Mouse (Mus musculus) hindbrain, embryonic 14.5 days (tissue): ENCODE measurements at regions not wholly inside any gene's neighbourhood (a gene's known extent, or its start where the extent isn't known, plus 50 kb on each side); places are given as distances from the start of the nearest gene placed in this dataset.

ENCODE experiments used
- ATAC-seq: fragments of 200-750 bp; cut with Nextera tagmentation; 2 replicates; pipeline ENCODE4 v1.8.0; 2017; ENCODE audit warnings: moderate number of reproducible peaks, mild to moderate bottlenecking, moderate TSS enrichment, moderate library complexity; ENCODE audit not compliant: low FRiP score
- DNase-seq: peaks from one replicate; pipeline ENCODE4 v3.0.0-alpha.2; 2015; ENCODE audit warnings: low spot score
- H3K27ac ChIP-seq: fragments of 300-500 bp; sonication (generic); 2 replicates; pipeline ENCODE4 v1.5.1; 2014; ENCODE audit warnings: mild to moderate bottlenecking, moderate library complexity
- H3K27me3 ChIP-seq: fragments of 300-500 bp; sonication (generic); 2 replicates; pipeline ENCODE4 v1.6.1; 2014; ENCODE audit warnings: mild to moderate bottlenecking, low read length, mixed read lengths; ENCODE audit not compliant: control insufficient read depth, insufficient read depth
- H3K36me3 ChIP-seq: fragments of 300-500 bp; sonication (generic); replicated peaks from 2 replicates; pipeline ENCODE4 v1.6.1; 2014; ENCODE audit not compliant: control insufficient read depth, insufficient read depth
- H3K4me1 ChIP-seq: fragments of 300-500 bp; sonication (generic); replicated peaks from 2 replicates; pipeline ENCODE4 v1.6.1; 2014; ENCODE audit warnings: antibody characterized with exemption, low read length, mixed read lengths; ENCODE audit not compliant: control insufficient read depth, insufficient read depth
- H3K4me2 ChIP-seq: fragments of 300-500 bp; sonication (generic); replicated peaks from 2 replicates; pipeline ENCODE4 v1.6.1; 2014; ENCODE audit warnings: mild to moderate bottlenecking, moderate library complexity
- H3K4me3 ChIP-seq: fragments of 300-500 bp; sonication (generic); replicated peaks from 2 replicates; pipeline ENCODE4 v1.5.1; 2014; ENCODE audit warnings: mild to moderate bottlenecking, low read length
- H3K9ac ChIP-seq: fragments of 300-500 bp; sonication (generic); 2 replicates; pipeline ENCODE4 v1.6.1; 2014
- H3K9me3 ChIP-seq: fragments of 300-500 bp; sonication (generic); 2 replicates; pipeline ENCODE4 v1.6.1; 2016; ENCODE audit warnings: low read length; ENCODE audit not compliant: control insufficient read depth
- WGBS: fragments of 180-500 bp; shearing (Covaris S2); extraction: QIAGEN DNeasy Blood & Tissue Kit; methylation state at CpG from one replicate; pipeline ENCODE4 v1.1.7; 2014; 5-methylcytosine and 5-hydroxymethylcytosine counted together

GRCm38 (mm10) chr13:107627073-107627472, 417.2 kb upstream of the Smim15 start:
- ATAC-seq = no peak
- 0 out of 2 replicates have a peak, but pooled peaks cover 3% of the 10 kb centered on the region for H3K4me1 ChIP-seq
- H3K36me3 ChIP-seq = no peaks in the 10 kb centered on the region
- H3K27me3 ChIP-seq = no peaks in the 10 kb centered on the region
- no peak overlapping the region for H3K9ac ChIP-seq
- H3K4me3 ChIP-seq = no peak overlapping the region
- H3K27ac ChIP-seq = no peak overlapping the region
- DNase-seq = no peak
- WGBS = 77% methylated on average over 2 of the region's 2 CpGs
- H3K4me2 ChIP-seq = no peak overlapping the region
- no peaks in the 10 kb centered on the region for H3K9me3 ChIP-seq

- no peak for ATAC-seq
- no peak overlapping the region for H3K4me2 ChIP-seq
- H3K36me3 ChIP-seq = no peaks in the 10 kb centered on the region
- H3K27me3 ChIP-seq = no peaks in the 10 kb centered on the region
- no peak overlapping the region for H3K9ac ChIP-seq
- H3K27ac ChIP-seq = no peak overlapping the region
- H3K9me3 ChIP-seq = no peaks in the 10 kb centered on the region
- 62% methylated on average over 8 of the region's 8 CpGs for WGBS
- H3K4me3 ChIP-seq = no peak overlapping the region
- no peaks in the 10 kb centered on the region for H3K4me1 ChIP-seq
- no peak for DNase-seq
Observed at GRCm38 (mm10) chr13:107626670-107627069, 417.6 kb upstream of the Smim15 start.

GRCm38 (mm10) chr13:107621337-107621736, 422.9 kb upstream of the Smim15 start:
- no peak for DNase-seq
- no peak for ATAC-seq
- H3K4me2 ChIP-seq = no peak overlapping the region
- H3K9me3 ChIP-seq = no peaks in the 10 kb centered on the region
- H3K9ac ChIP-seq = no peak overlapping the region
- WGBS = 66% methylated on average over 2 of the region's 2 CpGs
- no peaks in the 10 kb centered on the region for H3K36me3 ChIP-seq
- peaks cover 25% of the 10 kb centered on the region for H3K4me1 ChIP-seq
- no peaks in the 10 kb centered on the region for H3K27me3 ChIP-seq
- no peak overlapping the region for H3K4me3 ChIP-seq
- no peak overlapping the region for H3K27ac ChIP-seq

- no peak overlapping the region for H3K9ac ChIP-seq
Observed at GRCm38 (mm10) chr13:107620887-107621286, 423.4 kb upstream of the Smim15 start.

GRCm38 (mm10) chr13:107620210-107620609, 424.0 kb upstream of the Smim15 start:
- Histone ChIP-seq H3K9me3 (no peaks in the 10 kb centered on the region), H3K4me2 (no peak overlapping the region), H3K4me1 (peaks cover 25% of the 10 kb centered on the region), H3K27ac (no peak overlapping the region), H3K36me3 (no peaks in the 10 kb centered on the region), H3K9ac (no peak overlapping the region), H3K27me3 (no peaks in the 10 kb centered on the region), H3K4me3 (no peak overlapping the region)
- ATAC-seq = no peak
- 12% methylated on average over 6 of the region's 6 CpGs for WGBS
- no peak for DNase-seq

More at GRCm38 (mm10) chr13:107620887-107621286, 423.4 kb upstream of the Smim15 start:
- Histone ChIP-seq H3K27me3 (no peaks in the 10 kb centered on the region), H3K4me1 (peaks cover 25% of the 10 kb centered on the region), H3K4me3 (no peak overlapping the region), H3K4me2 (no peak overlapping the region), H3K36me3 (no peaks in the 10 kb centered on the region), H3K27ac (no peak overlapping the region), H3K9me3 (no peaks in the 10 kb centered on the region)
- no peak for DNase-seq
- no peak for ATAC-seq
- 53% methylated on average over 2 of the region's 2 CpGs for WGBS

- 22% methylated on average over 9 of the region's 9 CpGs for WGBS
- H3K4me2 ChIP-seq = no peak overlapping the region
- DNase-seq (no peak), ATAC-seq (0 out of 2 replicates have a peak, but pooled peaks have one; percentile 10)
- H3K27ac ChIP-seq = no peak overlapping the region
- no peaks in the 10 kb centered on the region for H3K27me3 ChIP-seq
- no peak overlapping the region for H3K9ac ChIP-seq
- H3K4me1 ChIP-seq = peaks cover 25% of the 10 kb centered on the region
- no peaks in the 10 kb centered on the region for H3K36me3 ChIP-seq
- H3K4me3 ChIP-seq = no peak overlapping the region
- H3K9me3 ChIP-seq = no peaks in the 10 kb centered on the region
Observed at GRCm38 (mm10) chr13:107619430-107619927, 424.8 kb upstream of the Smim15 start.

- H3K27me3 ChIP-seq = no peaks in the 10 kb centered on the region
- H3K9me3 ChIP-seq = no peaks in the 10 kb centered on the region
- DNase-seq (no peak), ATAC-seq (no peak)
- no peaks in the 10 kb centered on the region for H3K36me3 ChIP-seq
- H3K4me1 ChIP-seq = peaks cover 25% of the 10 kb centered on the region
- H3K9ac ChIP-seq = no peak overlapping the region
- H3K4me3 ChIP-seq = no peak overlapping the region
- 18% methylated on average over 15 of the region's 15 CpGs for WGBS
- peak overlapping the region; percentile 63; the same call in 1 of the 2 replicates for H3K27ac ChIP-seq
- peak overlapping the region; percentile 1; the same call in 1 of the 2 replicates for H3K4me2 ChIP-seq
Observed at GRCm38 (mm10) chr13:107618796-107619429, 425.3 kb upstream of the Smim15 start.

GRCm38 (mm10) chr13:107618369-107618771, 425.9 kb upstream of the Smim15 start:
- Histone ChIP-seq H3K9me3 (no peaks in the 10 kb centered on the region), H3K4me2 (0 out of 2 replicates have a peak overlapping the region, but pooled peaks have one; percentile 1), H3K9ac (no peak overlapping the region), H3K4me3 (no peak overlapping the region), H3K36me3 (no peaks in the 10 kb centered on the region), H3K27ac (peak overlapping the region; percentile 63), H3K27me3 (no peaks in the 10 kb centered on the region), H3K4me1 (peaks cover 25% of the 10 kb centered on the region)
- DNase-seq = no peak
- ATAC-seq = no peak
- WGBS = 11% methylated on average over 8 of the region's 8 CpGs

- Histone ChIP-seq H3K27me3 (no peaks in the 10 kb centered on the region), H3K4me2 (no peak overlapping the region), H3K9ac (no peak overlapping the region), H3K9me3 (no peaks in the 10 kb centered on the region), H3K4me3 (no peak overlapping the region), H3K27ac (peak overlapping the region; percentile 63; the same call in 1 of the 2 replicates), H3K36me3 (no peaks in the 10 kb centered on the region), H3K4me1 (peaks cover 25% of the 10 kb centered on the region)
- peak; percentile 55; the same call in 1 of the 2 replicates for ATAC-seq
- 17% methylated on average over 2 of the region's 2 CpGs for WGBS
- no peak for DNase-seq
Observed at GRCm38 (mm10) chr13:107617582-107617981, 426.7 kb upstream of the Smim15 start.
